Mouse (Mus musculus) heart, adult 8-10 months (tissue): ENCODE measurements around the gene Dzip3. TPM values are rescaled to one million over a fixed set of nuclear protein-coding genes. Genes with fewer than 3 reads are reported as not detected.

Experiments
- total RNA-seq, 4 experiments: library from RNA; stranded (reverse); gene quantifications; 2 replicates each; pipeline ENCODE4 v1.2.4; 2022

Gene Dzip3
- total RNA-seq, 4 experiments from 2014 or later = 6.7 to 10.4 (median 8.1) TPM

Other genes starting within 250 kb of the Dzip3 start
- gene Trat1, start 222.1 kb downstream of the Dzip3 start, total RNA-seq = not detected
- gene Retnlb, start 177.3 kb downstream of the Dzip3 start, total RNA-seq = not detected
- gene Retnla, start 151.6 kb downstream of the Dzip3 start, total RNA-seq = 1 to 10 TPM in 3 of 4 experiments, under 1 TPM in 1; 0.47 to 5.3 (median 2.0) TPM
- 1 to 10 TPM in 1 of 4 experiments, under 1 TPM in 2, not detected in 1; 0.65 to 3.2 (median 0.97) TPM for gene Retnlg, start 121.5 kb downstream of the Dzip3 start, total RNA-seq
- gene Cip2a, start within 50 bp of the Dzip3 start, total RNA-seq = 1 to 10 TPM in 2 of 4 experiments, under 1 TPM in 2; 0.54 to 1.5 (median 1.00) TPM
- not detected for gene Myh15, start 63.3 kb upstream of the Dzip3 start, total RNA-seq